Mouse (Mus musculus) brain, adult 10 weeks (tissue): ENCODE data around the gene Mrps30. TPM values are rescaled to one million over a fixed set of nuclear protein-coding genes. Genes with fewer than 3 reads are reported as not detected.

Experiments used
- polyA plus RNA-seq: library from polyadenylated mRNA; stranded (reverse); fragments of 350-450 nt; fragmentation: Illumina TruSeq; extraction: RNeasy Lipid Tissue Mini Kit (QIAGEN cat#74804); gene quantifications from one replicate; pipeline ENCODE4 v1.2.3, GENCODE M21; 2015; ENCODE audit warnings: low read depth, low replicate concordance

Mrps30 gene
- polyA plus RNA-seq: 15.9 TPM

DNA sequence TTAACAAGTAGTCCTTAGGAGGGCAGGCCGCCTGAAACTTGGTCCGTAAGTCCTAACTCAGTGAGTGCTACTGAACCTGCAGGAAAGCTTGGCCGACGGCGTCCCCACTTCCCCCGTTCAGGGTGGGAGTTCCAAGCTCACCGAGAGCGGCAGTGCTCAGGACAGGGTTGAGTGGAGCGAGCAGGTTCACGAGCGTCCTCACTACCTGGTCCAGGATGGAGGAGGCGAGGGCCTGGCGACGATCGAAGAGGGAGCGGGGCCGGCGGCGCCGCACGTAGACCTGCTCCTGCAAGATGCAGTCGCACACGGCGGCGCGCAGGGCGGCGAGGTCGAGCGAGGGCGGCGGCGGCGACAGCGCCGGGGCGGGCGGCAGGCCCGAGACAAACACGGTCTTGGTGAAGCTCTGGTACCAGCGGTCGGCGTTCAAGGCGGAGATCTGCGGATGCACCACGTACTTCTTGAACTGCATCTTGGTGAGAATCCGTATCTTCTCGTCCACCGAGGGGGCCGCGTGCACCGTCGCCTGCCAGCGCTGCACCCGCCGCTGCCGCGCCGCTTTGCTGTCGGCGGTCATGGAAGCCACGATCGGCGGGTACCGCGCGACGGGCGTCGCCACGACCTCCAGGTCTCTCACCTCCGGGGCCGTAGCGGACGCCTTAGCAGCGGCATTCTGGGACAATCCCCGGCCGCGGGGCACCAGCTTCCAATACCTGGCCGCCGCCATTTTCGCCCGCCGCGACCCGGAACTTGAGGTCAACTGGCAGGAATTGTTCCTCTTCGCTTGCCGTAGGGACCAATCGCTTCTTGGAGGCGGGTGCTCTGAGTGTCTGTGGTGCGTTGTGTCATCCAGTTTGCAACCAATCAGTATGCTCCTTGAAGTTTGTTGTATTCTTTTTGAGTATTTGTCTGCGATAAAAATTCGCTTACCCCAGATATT, at the start of gene Mrps30, which contains the start of gene B430218F22Rik:
TSS of gene Mrps30 (minus strand) at position 742 of the 937 bp plus-strand sequence.
TSS of gene B430218F22Rik (plus strand) at position 120 of the 937 bp plus-strand sequence.

Other genes starting within 250 kb of the Mrps30 start
- gene B430218F22Rik, start 622 bp downstream of the Mrps30 start, polyA plus RNA-seq: 0.51 TPM